Mouse (Mus musculus) gastrocnemius, postnatal 10 days (tissue): ENCODE measurements around the gene Trpm8. TPM values are rescaled to one million over a fixed set of nuclear protein-coding genes. Genes with fewer than 3 reads are reported as not detected.

Experiments
- DNase-seq: peaks from one replicate; pipeline ENCODE4 v3.0.0; 2021; ENCODE audit warnings: mixed read lengths
- total RNA-seq, 2 experiments: library from RNA; stranded (reverse); gene quantifications; 2 replicates each; pipeline ENCODE4 v1.2.3; 2021

Gene Trpm8
- total RNA-seq, 2 experiments from 2014 or later, result not detected

GRCm38 (mm10) chr1:88433096-88433883, 155.8 kb downstream of the Trpm8 start:
- no peak for DNase-seq

GRCm38 (mm10) chr1:88434057-88434456, 156.6 kb downstream of the Trpm8 start:
- DNase-seq, result no peak

GRCm38 (mm10) chr1:88437206-88438126, 160.0 kb downstream of the Trpm8 start:
- no peak for DNase-seq

Other genes with a start within 250 kb of the Trpm8 start
- gene Ugt1a10, start 222.3 kb upstream of the Trpm8 start, total RNA-seq, result not detected
- not detected for gene Ugt1a9, start 206.9 kb upstream of the Trpm8 start, total RNA-seq
- not detected for gene Ugt1a8, start 189.8 kb upstream of the Trpm8 start, total RNA-seq
- 1 to 10 TPM; 1.1 to 1.6 TPM for gene Ugt1a7c, start 182.6 kb upstream of the Trpm8 start, total RNA-seq
- under 1 TPM; 0.81 to 0.87 TPM for gene Ugt1a6b, start 174.4 kb upstream of the Trpm8 start, total RNA-seq
- gene Ugt1a6a, start 142.9 kb upstream of the Trpm8 start, total RNA-seq, result 1 to 10 TPM in 1 of 2 experiments, under 1 TPM in 1; 0.90 to 1.4 TPM
- under 1 TPM in 1 of 2 experiments, not detected in 1; 0.18 TPM for gene Ugt1a5, start 111.6 kb upstream of the Trpm8 start, total RNA-seq
- gene Ugt1a2, start 77.1 kb upstream of the Trpm8 start, total RNA-seq, result under 1 TPM in 1 of 2 experiments, not detected in 1; 0.18 TPM
- gene Dnajb3, start 71.9 kb upstream of the Trpm8 start, total RNA-seq, result 1 to 10 TPM in 1 of 2 experiments, under 1 TPM in 1; 0.75 to 1.1 TPM
- not detected for gene Ugt1a1, start 65.7 kb upstream of the Trpm8 start, total RNA-seq
- gene Mroh2a, start 50.7 kb upstream of the Trpm8 start, total RNA-seq, result under 1 TPM in 1 of 2 experiments, not detected in 1; 0.34 TPM
- 10 to 100 TPM; 29.0 to 47.9 TPM for gene Hjurp, start within 50 bp of the Trpm8 start, total RNA-seq
- gene Spp2, start 129.3 kb downstream of the Trpm8 start, total RNA-seq, result under 1 TPM in 1 of 2 experiments, not detected in 1; 0.52 TPM
- not detected for gene Glrp1, start 232.4 kb downstream of the Trpm8 start, total RNA-seq